ENCODE assay signal across 16 mouse cellular contexts in the genomic region with DNA sequence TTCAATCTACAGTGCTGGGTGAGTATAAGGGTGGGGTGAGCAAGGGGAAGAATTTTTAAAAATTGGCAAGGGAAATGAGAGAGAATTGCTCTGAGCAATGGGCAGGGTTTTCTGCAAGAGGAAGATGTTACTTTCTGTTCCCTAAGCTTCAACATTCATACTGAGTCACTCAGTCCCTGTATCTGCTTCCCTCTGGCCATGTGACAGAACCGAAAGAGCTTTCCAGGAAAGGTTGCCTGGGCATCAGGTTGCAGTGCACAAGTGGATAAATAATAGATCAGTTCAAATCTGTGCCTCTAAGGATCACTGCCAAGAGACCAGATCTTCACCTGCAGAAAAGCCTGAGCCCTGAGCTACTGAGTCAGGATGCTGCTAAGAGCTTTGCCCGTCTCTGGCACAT. TPM values are rescaled to one million over a fixed set of nuclear protein-coding genes. Genes with fewer than 3 reads are reported as not detected.
A peak's percentile ranks its signal among the peaks of the same experiment; 100 is the strongest.
DNase-seq lines count a peak whose midpoint lies in the region; ATAC-seq and TF ChIP-seq lines count a peak whose summit lies in the region.
"Had no signal": no experiment of that assay in that cellular context is flagged by ENCODE, and none has a peak within 500 bp of the region (broad histone marks: within the 10 kb centered on the region; RNA-seq: fewer than 3 reads in every experiment).

No protein-coding gene starts in this region.

- TF ChIP-seq CTCF in gastrocnemius, adult 2 months (IDR thresholded peaks at IDR 0.05): no peak
- TF ChIP-seq CTCF in lung, postnatal 0 days (IDR thresholded peaks at IDR 0.05): no peak
- TF ChIP-seq CTCF in bone marrow macrophage, adult 2 months (IDR thresholded peaks at IDR 0.05; ENCODE audit: low read depth, low read length): no peak

- no peak for TF ChIP-seq POLR2A in bone marrow macrophage, adult 2 months (IDR thresholded peaks at IDR 0.05; ENCODE audit: borderline replicate concordance, low read depth, low read length)

- peaks cover 12% of the 10 kb centered on the region; the same call in 1 of the 2 replicates for H3K36me3 ChIP-seq in lung, postnatal 0 days (ENCODE audit: insufficient read depth, low read length)
- H3K36me3 ChIP-seq in forebrain, embryonic 15.5 days: peaks cover 54% of the 10 kb centered on the region

- WGBS in lung, postnatal 0 days: 73% methylated on average over 2 of the region's 2 CpGs
- 89% methylated on average over 2 of the region's 2 CpGs for WGBS in forebrain, embryonic 15.5 days

- no peak overlapping the region for H3K4me3 ChIP-seq in gastrocnemius, adult 2 months
- H3K4me3 ChIP-seq in lung, postnatal 0 days (ENCODE audit: low read depth, low read length): no peak overlapping the region
- H3K4me3 ChIP-seq in bone marrow macrophage, adult 2 months (ENCODE audit: insufficient read depth, low read length): no peak overlapping the region
- H3K4me3 ChIP-seq in forebrain, embryonic 15.5 days: no peak overlapping the region
- H3K4me3 ChIP-seq: embryonic facial prominence, embryonic 12.5 days; forebrain, embryonic 13.5 days; myocyte had no signal

- H3K9ac ChIP-seq in lung, postnatal 0 days (replicated peaks; ENCODE audit: low read depth): no peak overlapping the region
- no peak overlapping the region for H3K9ac ChIP-seq in forebrain, embryonic 15.5 days (replicated peaks)
- H3K9ac ChIP-seq: embryonic facial prominence, embryonic 12.5 days; forebrain, embryonic 13.5 days had no signal

- H3K27me3 ChIP-seq in lung, postnatal 0 days (replicated peaks; ENCODE audit: insufficient read depth, low read length): no peaks in the 10 kb centered on the region
- no peaks in the 10 kb centered on the region for H3K27me3 ChIP-seq in forebrain, embryonic 15.5 days
- H3K27me3 ChIP-seq: embryonic facial prominence, embryonic 12.5 days; forebrain, embryonic 13.5 days had no signal

- no peak overlapping the region for H3K4me2 ChIP-seq in lung, postnatal 0 days (replicated peaks; ENCODE audit: low read depth, low read length)
- no peak overlapping the region for H3K4me2 ChIP-seq in forebrain, embryonic 15.5 days (replicated peaks)
- H3K4me2 ChIP-seq: embryonic facial prominence, embryonic 12.5 days; forebrain, embryonic 13.5 days had no signal

- H3K27ac ChIP-seq in gastrocnemius, adult 2 months: peak overlapping the region; percentile 53
- no peak overlapping the region for H3K27ac ChIP-seq in lung, postnatal 0 days (ENCODE audit: low read length)
- H3K27ac ChIP-seq in bone marrow macrophage, adult 2 months (ENCODE audit: insufficient read depth, low read depth, low read length): peak overlapping the region; percentile 83
- no peak overlapping the region for H3K27ac ChIP-seq in forebrain, embryonic 15.5 days (replicated peaks)
- H3K27ac ChIP-seq: embryonic facial prominence, embryonic 12.5 days; forebrain, embryonic 13.5 days had no signal

- DNase-seq in gastrocnemius, adult 2 months: peak; percentile 67
- DNase-seq in gastrocnemius, postnatal 10 days: no peak
- DNase-seq in lung, postnatal 0 days (ENCODE audit: low spot score): peak; percentile 46
- DNase-seq in lung, postnatal 4 days: no peak
- DNase-seq in yolk sac, embryonic 10.5 days (ENCODE audit: low spot score): no peak
- DNase-seq: cerebellum, postnatal 10 days; gastrocnemius, postnatal 25 days; liver; right cerebral cortex, postnatal 14 days had no signal

- H3K9me3 ChIP-seq in lung, postnatal 0 days (ENCODE audit: low read length): no peaks in the 10 kb centered on the region
- no peaks in the 10 kb centered on the region for H3K9me3 ChIP-seq in forebrain, embryonic 15.5 days
- H3K9me3 ChIP-seq: embryonic facial prominence, embryonic 12.5 days; forebrain, embryonic 13.5 days had no signal

- intact Hi-C loops in gastrocnemius, adult 2 months (cut with DNase I): no loop called here

- 0 out of 2 replicates have a peak, but pooled peaks have one; percentile 8 for ATAC-seq in lung, postnatal 0 days
- ATAC-seq in forebrain, embryonic 15.5 days (replicated peaks): no peak
- ATAC-seq: forebrain, embryonic 13.5 days; inflammation-experienced regulatory T-cells, adult 6 months had no signal

- TF ChIP-seq EP300 in lung, postnatal 0 days (IDR thresholded peaks at IDR 0.05): no peak

- 0 out of 2 replicates have a peak, but pooled peaks cover 2% of the 10 kb centered on the region for H3K4me1 ChIP-seq in lung, postnatal 0 days (ENCODE audit: insufficient read depth, low read depth, low read length)
- peaks cover 44% of the 10 kb centered on the region for H3K4me1 ChIP-seq in bone marrow macrophage, adult 2 months (ENCODE audit: control insufficient read depth, insufficient read depth, low read length)
- H3K4me1 ChIP-seq in forebrain, embryonic 15.5 days: peaks cover 14% of the 10 kb centered on the region

RNA-seq across cellular contexts. Expression of gene Sidt2, which starts 6.8 kb away (rescaled TPM):
- total RNA-seq in gastrocnemius, adult 2 months (2021): 10 to 100 TPM; 66.2 to 72.2 TPM
- total RNA-seq in gastrocnemius, postnatal 10 days (2021): 10 to 100 TPM; 57.8 to 58.2 TPM
- 55.4 and 58.7 TPM in 2 replicates for polyA plus RNA-seq in lung, postnatal 0 days (2015; fragmentation: Nextera tagmentation; extraction: Ambion mirVana)
- polyA plus RNA-seq in bone marrow macrophage, adult 2 months (2012; ENCODE audit: insufficient read depth, insufficient read length, missing spikeins): 110 and 122 TPM in 2 replicates
- 37.2 and 37.6 TPM in 2 replicates for polyA plus RNA-seq in forebrain, embryonic 15.5 days (2015; fragmentation: Nextera tagmentation; extraction: Ambion mirVana)

RNA-seq across cellular contexts. Expression of gene Tagln, which starts 26.0 kb away (rescaled TPM):
- total RNA-seq in gastrocnemius, adult 2 months (2021): 10 to 100 TPM; 38.5 to 49.2 TPM
- 10 to 100 TPM; 53.6 to 64.6 TPM for total RNA-seq in gastrocnemius, postnatal 10 days (2021)
- polyA plus RNA-seq in lung, postnatal 0 days (2015; fragmentation: Nextera tagmentation; extraction: Ambion mirVana): 153 and 184 TPM in 2 replicates
- polyA plus RNA-seq in bone marrow macrophage, adult 2 months (2012; ENCODE audit: insufficient read depth, insufficient read length, missing spikeins): 7.1 and 9.9 TPM in 2 replicates
- 2.6 and 2.8 TPM in 2 replicates for polyA plus RNA-seq in forebrain, embryonic 15.5 days (2015; fragmentation: Nextera tagmentation; extraction: Ambion mirVana)
- total RNA-seq: hematopoietic stem cell, adult 5-6 weeks had no signal

RNA-seq across cellular contexts. Expression of gene Pafah1b2, which starts 50.6 kb away (rescaled TPM):
- 10 to 100 TPM; 28.0 to 29.5 TPM for total RNA-seq in gastrocnemius, adult 2 months (2021)
- total RNA-seq in gastrocnemius, postnatal 10 days (2021): 10 to 100 TPM; 62.5 to 73.1 TPM
- 82.8 and 84.6 TPM in 2 replicates for polyA plus RNA-seq in lung, postnatal 0 days (2015; fragmentation: Nextera tagmentation; extraction: Ambion mirVana)
- 41.0 and 44.9 TPM in 2 replicates for polyA plus RNA-seq in bone marrow macrophage, adult 2 months (2012; ENCODE audit: insufficient read depth, insufficient read length, missing spikeins)
- 284 and 289 TPM in 2 replicates for polyA plus RNA-seq in forebrain, embryonic 15.5 days (2015; fragmentation: Nextera tagmentation; extraction: Ambion mirVana)

RNA-seq across cellular contexts. Expression of gene Sik3, which starts 50.8 kb away (rescaled TPM):
- 10 to 100 TPM; 38.0 to 41.1 TPM for total RNA-seq in gastrocnemius, adult 2 months (2021)
- 10 to 100 TPM; 52.7 to 52.9 TPM for total RNA-seq in gastrocnemius, postnatal 10 days (2021)
- 8.9 and 9.3 TPM in 2 replicates for polyA plus RNA-seq in lung, postnatal 0 days (2015; fragmentation: Nextera tagmentation; extraction: Ambion mirVana)
- polyA plus RNA-seq in bone marrow macrophage, adult 2 months (2012; ENCODE audit: insufficient read depth, insufficient read length, missing spikeins): 23.4 and 24.4 TPM in 2 replicates
- 7.8 and 9.2 TPM in 2 replicates for polyA plus RNA-seq in forebrain, embryonic 15.5 days (2015; fragmentation: Nextera tagmentation; extraction: Ambion mirVana)

RNA-seq across cellular contexts. Expression of gene Rnf214, which starts 55.1 kb away (rescaled TPM):
- 10 to 100 TPM; 25.3 to 31.0 TPM for total RNA-seq in gastrocnemius, adult 2 months (2021)
- 10 to 100 TPM; 26.8 to 31.6 TPM for total RNA-seq in gastrocnemius, postnatal 10 days (2021)
- 29.5 and 32.3 TPM in 2 replicates for polyA plus RNA-seq in lung, postnatal 0 days (2015; fragmentation: Nextera tagmentation; extraction: Ambion mirVana)
- polyA plus RNA-seq in bone marrow macrophage, adult 2 months (2012; ENCODE audit: insufficient read depth, insufficient read length, missing spikeins): 30.5 and 33.0 TPM in 2 replicates
- 96.5 and 96.9 TPM in 2 replicates for polyA plus RNA-seq in forebrain, embryonic 15.5 days (2015; fragmentation: Nextera tagmentation; extraction: Ambion mirVana)

Comparison
In these comparisons a context has a peak if more than half of its experiments do, and no peak if none do; other contexts are left out.
1. DNase-seq: peak in gastrocnemius, adult 2 months (single experiment) and lung, postnatal 0 days (single experiment); none in gastrocnemius, postnatal 10 days (single experiment), lung, postnatal 4 days (0 of 2) and yolk sac, embryonic 10.5 days (single experiment).
2. H3K27ac ChIP-seq: peak in gastrocnemius, adult 2 months (single experiment) and bone marrow macrophage, adult 2 months (single experiment); none in lung, postnatal 0 days (single experiment) and forebrain, embryonic 15.5 days (single experiment).
3. RNA of gene Tagln, which starts 26.0 kb away (polyA plus RNA-seq): 153 to 184 TPM in lung, postnatal 0 days; 7.1 to 9.9 TPM in bone marrow macrophage, adult 2 months and 2.6 to 2.8 TPM in forebrain, embryonic 15.5 days; every median in the first group is over 10 times any median in the second.